Mouse (Mus musculus) gastrocnemius, postnatal 36 days (tissue): Measurements from ENCODE around the gene Cox8b. TPM values are rescaled to one million over a fixed set of nuclear protein-coding genes. Genes with fewer than 3 reads are reported as not detected.
A peak's percentile ranks its signal among the peaks of the same experiment; 100 is the strongest.
"Not testable (repeated sequence)": the region's sequence is repeated elsewhere in the genome, so short reads cannot be mapped to it uniquely, and the experiment has no call there.

ENCODE experiments used
- DNase-seq, 2 experiments: peaks; one replicate each; pipeline ENCODE4 v3.0.0; 2022
- intact Hi-C: fragments of 180-260 bp; cut with DNase I; formaldehyde crosslinking; loops from one replicate; pipeline ENCODE4 v1.15.1; 2025
- total RNA-seq, 2 experiments: library from RNA; stranded (reverse); gene quantifications; 2 replicates each; pipeline ENCODE4 v1.2.3; 2021

Gene Cox8b
- total RNA-seq, 2 experiments from 2014 or later, result 1,837 to 1,924 TPM

- intact Hi-C loops, result no loop called here
- DNase-seq, result no peak
These were observed 19.7 kb upstream of the Cox8b start for GRCm38 (mm10) chr7:140919911-140920310.

GRCm38 (mm10) chr7:140914031-140914690 is 13.9 kb upstream of the Cox8b start:
- intact Hi-C loops, result no loop called here
- no peak for DNase-seq

GRCm38 (mm10) chr7:140912846-140913482 is 12.7 kb upstream of the Cox8b start:
- intact Hi-C loops, result no loop called here
- no peak for DNase-seq

GRCm38 (mm10) chr7:140912293-140912692 is 12.0 kb upstream of the Cox8b start:
- intact Hi-C loops, result no loop called here
- DNase-seq, result no peak

GRCm38 (mm10) chr7:140908634-140909107 is 8.4 kb upstream of the Cox8b start:
- DNase-seq, result peak; percentile 64 to 70
- intact Hi-C loops, result loop anchor here (2.0 to 5.0 kb wide), 3 partner anchors 99 to 159 kb away; no protein-coding TSS in a partner anchor

- intact Hi-C loops, result loop anchor here (2.0 to 5.0 kb wide), 3 partner anchors 99 to 159 kb away; no protein-coding TSS in a partner anchor
- DNase-seq, result no peak
These were observed 7.9 kb upstream of the Cox8b start for GRCm38 (mm10) chr7:140908181-140908580.

- intact Hi-C loops, result loop anchor here (2.0 to 5.0 kb wide), 3 partner anchors 100 to 160 kb away; no protein-coding TSS in a partner anchor
- DNase-seq, result no peak
These were observed 7.5 kb upstream of the Cox8b start for GRCm38 (mm10) chr7:140907697-140908096.

- intact Hi-C loops, result loop anchor here (5.0 kb wide), 2 partner anchors 100 to 160 kb away; no protein-coding TSS in a partner anchor
These were observed 6.9 kb upstream of the Cox8b start for GRCm38 (mm10) chr7:140907131-140907530.

GRCm38 (mm10) chr7:140905642-140906081 is 5.4 kb upstream of the Cox8b start:
- no peak for DNase-seq
- intact Hi-C loops, result loop anchor here (5.0 kb wide), 2 partner anchors 102 to 162 kb away; no protein-coding TSS in a partner anchor

More at GRCm38 (mm10) chr7:140907131-140907530, 6.9 kb upstream of the Cox8b start:
- DNase-seq, result no peak

- intact Hi-C loops, result loop anchor here (1.0 to 2.0 kb wide), 2 partner anchors 48 to 58 kb away; partner anchors contain the start of gene Scgb1c1
- DNase-seq, result peak; percentile 69 to 79
These were observed 3.0 kb upstream of the Cox8b start for GRCm38 (mm10) chr7:140903212-140903611.

- DNase-seq, result peak; percentile 50 to 63
- intact Hi-C loops, result loop anchor here (2.0 kb wide), 1 partner anchor 47 kb away; no protein-coding TSS in a partner anchor
These were observed 2.0 kb upstream of the Cox8b start for GRCm38 (mm10) chr7:140902036-140902875.

- DNase-seq, result no peak
- intact Hi-C loops, result no loop called here
These were observed 1.1 kb downstream of the Cox8b start for GRCm38 (mm10) chr7:140899121-140899520.

GRCm38 (mm10) chr7:140897863-140898262 is 2.4 kb downstream of the Cox8b start:
- intact Hi-C loops, result no loop called here
- no peak for DNase-seq

GRCm38 (mm10) chr7:140894611-140895010 is 5.6 kb downstream of the Cox8b start:
- intact Hi-C loops, result no loop called here
- no peak for DNase-seq

GRCm38 (mm10) chr7:140894031-140894430 is 6.2 kb downstream of the Cox8b start:
- DNase-seq, result no peak
- intact Hi-C loops, result no loop called here

GRCm38 (mm10) chr7:140890636-140891035 is 9.6 kb downstream of the Cox8b start:
- intact Hi-C loops, DNase-seq: not testable (repeated sequence)

- DNase-seq, result no peak
- intact Hi-C loops, result no loop called here
These were observed 17.8 kb downstream of the Cox8b start for GRCm38 (mm10) chr7:140882469-140882803.

- intact Hi-C loops, result loop anchor here (2.0 kb wide), 1 partner anchor 25 kb away; the partner anchor contains the start of genes Bet1l, Gm45785 and Ric8a
- DNase-seq, result peak; percentile 88 to 91
These were observed 18.4 kb downstream of the Cox8b start, which contains the start of the genes Psmd13 and Sirt3 for GRCm38 (mm10) chr7:140881696-140882468. Psmd13 (plus strand) TSS chr7:140881968. Sirt3 (minus strand) TSS chr7:140882309.

- intact Hi-C loops, result loop anchor here (2.0 kb wide), 1 partner anchor 24 kb away; the partner anchor contains the start of genes Bet1l, Gm45785 and Ric8a
- DNase-seq, result no peak
These were observed 19.3 kb downstream of the Cox8b start for GRCm38 (mm10) chr7:140880865-140881515.
